Mouse (Mus musculus): ENCODE measurements around the gene Atrnl1. TPM values are rescaled to one million over a fixed set of nuclear protein-coding genes. Genes with fewer than 3 reads are reported as not detected.
A peak's percentile ranks its signal among the peaks of the same experiment; 100 is the strongest.

The Atrnl1 gene
- polyA plus RNA-seq, 1 experiment from 2014 or later = 5.2 TPM

DNA sequence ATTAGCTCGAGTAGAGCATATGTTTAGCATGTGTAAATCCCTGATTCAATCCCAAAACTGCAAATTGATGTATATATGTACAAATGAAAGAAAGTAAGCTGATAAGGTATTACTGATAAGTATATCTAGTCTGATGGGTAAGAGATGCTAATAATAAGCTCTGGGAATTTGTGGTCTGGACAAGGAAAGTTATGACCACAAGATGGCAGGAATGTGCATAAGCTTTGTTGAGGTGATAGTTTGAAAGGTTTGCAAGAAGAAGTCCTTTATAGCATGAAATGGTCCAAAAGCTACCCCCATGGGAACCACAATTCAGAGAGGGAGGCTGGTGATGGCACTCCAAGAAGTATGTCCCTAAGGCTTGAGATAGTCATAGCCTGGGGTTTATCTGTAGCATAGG, 289.2 kb downstream of the Atrnl1 start:
- no peak overlapping the region for H3K4me3 ChIP-seq (ENCODE audit: low read depth, low read length)
- 82% methylated on average over 1 of the region's 1 CpGs for WGBS
- no peaks in the 10 kb centered on the region for H3K4me1 ChIP-seq (ENCODE audit: control insufficient read depth, insufficient read depth, low read length)
- H3K4me2 ChIP-seq (ENCODE audit: low read depth, severe bottlenecking) = no peak overlapping the region
- DNase-seq (ENCODE audit: low spot score) (no peak), ATAC-seq (ENCODE audit: insufficient number of reproducible peaks, low FRiP score, low TSS enrichment, low read depth) (no peak)
- H3K9ac ChIP-seq (ENCODE audit: low read length) = no peak overlapping the region
- no peaks in the 10 kb centered on the region for H3K9me3 ChIP-seq (ENCODE audit: control insufficient read depth, low read length)
- H3K27me3 ChIP-seq (ENCODE audit: control insufficient read depth, insufficient read depth, low read length) = no peaks in the 10 kb centered on the region
- H3K27ac ChIP-seq (replicated peaks; ENCODE audit: low read depth, low read length) = no peak overlapping the region
- no peaks in the 10 kb centered on the region for H3K36me3 ChIP-seq (ENCODE audit: control insufficient read depth, insufficient read depth, low read length)

DNA sequence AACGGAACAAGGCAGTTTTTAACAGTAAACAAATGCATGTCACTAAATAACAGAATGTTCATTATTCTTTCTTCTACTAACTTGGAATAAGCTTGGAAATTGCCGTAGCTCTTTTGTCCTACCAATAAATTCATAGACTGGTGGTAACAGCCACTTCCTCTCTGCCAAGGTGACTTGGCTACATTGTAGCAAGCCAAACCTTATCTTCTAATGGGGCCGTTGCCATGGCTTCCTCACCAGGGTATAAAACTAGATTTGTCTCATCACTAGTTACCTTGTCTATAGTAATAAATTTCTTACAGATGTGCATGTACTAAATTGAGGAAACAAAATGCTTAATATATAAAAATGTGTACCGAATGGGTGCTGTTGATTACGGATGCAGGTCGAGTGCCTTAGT, 298.6 kb downstream of the Atrnl1 start:
- Histone ChIP-seq H3K27ac (replicated peaks; ENCODE audit: low read depth, low read length) (no peak overlapping the region), H3K27me3 (ENCODE audit: control insufficient read depth, insufficient read depth, low read length) (no peaks in the 10 kb centered on the region), H3K4me1 (ENCODE audit: control insufficient read depth, insufficient read depth, low read length) (no peaks in the 10 kb centered on the region), H3K36me3 (ENCODE audit: control insufficient read depth, insufficient read depth, low read length) (no peaks in the 10 kb centered on the region), H3K9me3 (ENCODE audit: control insufficient read depth, low read length) (no peaks in the 10 kb centered on the region), H3K4me2 (ENCODE audit: low read depth, severe bottlenecking) (no peak overlapping the region), H3K9ac (ENCODE audit: low read length) (no peak overlapping the region), H3K4me3 (ENCODE audit: low read depth, low read length) (no peak overlapping the region)
- ATAC-seq (ENCODE audit: insufficient number of reproducible peaks, low FRiP score, low TSS enrichment, low read depth) = no peak
- DNase-seq (ENCODE audit: low spot score) = no peak
- WGBS = 88% methylated on average over 6 of the region's 6 CpGs

DNA sequence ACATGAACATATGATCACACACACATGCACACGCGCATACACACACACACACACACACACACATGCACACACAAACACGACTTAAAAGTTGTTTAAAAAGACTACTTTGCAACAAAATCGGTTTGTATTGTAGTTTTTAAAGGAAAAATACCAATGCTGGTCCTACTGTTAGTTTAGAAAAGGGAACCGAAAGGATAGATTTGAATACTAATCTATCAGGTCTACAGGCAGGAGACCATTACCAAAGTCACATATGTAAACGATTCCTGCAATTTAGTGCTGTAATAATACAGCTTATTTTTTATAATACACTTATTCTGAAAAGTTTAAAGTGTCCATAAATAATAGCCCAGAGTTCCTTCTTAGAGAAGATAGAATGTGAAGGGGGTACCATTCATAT, 299.8 kb downstream of the Atrnl1 start:
- Histone ChIP-seq H3K4me2 (ENCODE audit: low read depth, severe bottlenecking) (no peak overlapping the region), H3K9me3 (ENCODE audit: control insufficient read depth, low read length) (no peaks in the 10 kb centered on the region), H3K36me3 (ENCODE audit: control insufficient read depth, insufficient read depth, low read length) (no peaks in the 10 kb centered on the region), H3K4me3 (ENCODE audit: low read depth, low read length) (no peak overlapping the region), H3K4me1 (ENCODE audit: control insufficient read depth, insufficient read depth, low read length) (no peaks in the 10 kb centered on the region), H3K27me3 (ENCODE audit: control insufficient read depth, insufficient read depth, low read length) (no peaks in the 10 kb centered on the region), H3K9ac (ENCODE audit: low read length) (no peak overlapping the region), H3K27ac (replicated peaks; ENCODE audit: low read depth, low read length) (no peak overlapping the region)
- DNase-seq (ENCODE audit: low spot score) = no peak
- no peak for ATAC-seq (ENCODE audit: insufficient number of reproducible peaks, low FRiP score, low TSS enrichment, low read depth)
- WGBS = 93% methylated on average over 6 of the region's 6 CpGs

DNA sequence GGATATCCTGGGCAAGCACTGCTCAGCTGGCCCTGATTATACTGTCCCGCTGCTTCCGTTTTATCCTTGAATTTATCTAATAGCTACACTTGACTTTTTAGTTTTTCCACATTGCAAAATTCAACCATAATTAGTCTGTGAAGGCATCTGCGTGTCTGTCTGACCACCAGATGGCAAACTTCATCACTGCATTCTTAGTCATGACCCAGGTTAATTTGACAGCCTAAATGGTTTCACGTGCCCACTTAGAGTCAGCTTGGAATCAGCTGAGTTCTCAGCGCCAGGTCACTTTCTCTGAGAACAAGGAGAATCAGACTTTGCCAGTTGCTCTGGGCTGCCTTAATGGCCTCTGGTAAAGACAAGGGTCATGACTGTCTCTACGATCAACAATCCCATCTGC, 305.5 kb downstream of the Atrnl1 start:
- DNase-seq (ENCODE audit: low spot score) (no peak), ATAC-seq (ENCODE audit: insufficient number of reproducible peaks, low FRiP score, low TSS enrichment, low read depth) (no peak)
- WGBS = 56% methylated on average over 6 of the region's 6 CpGs
- Histone ChIP-seq H3K4me3 (ENCODE audit: low read depth, low read length) (no peak overlapping the region), H3K36me3 (ENCODE audit: control insufficient read depth, insufficient read depth, low read length) (no peaks in the 10 kb centered on the region), H3K27me3 (ENCODE audit: control insufficient read depth, insufficient read depth, low read length) (no peaks in the 10 kb centered on the region), H3K9ac (ENCODE audit: low read length) (no peak overlapping the region), H3K9me3 (ENCODE audit: control insufficient read depth, low read length) (no peaks in the 10 kb centered on the region), H3K27ac (replicated peaks; ENCODE audit: low read depth, low read length) (no peak overlapping the region), H3K4me1 (ENCODE audit: control insufficient read depth, insufficient read depth, low read length) (no peaks in the 10 kb centered on the region), H3K4me2 (ENCODE audit: low read depth, severe bottlenecking) (no peak overlapping the region)

DNA sequence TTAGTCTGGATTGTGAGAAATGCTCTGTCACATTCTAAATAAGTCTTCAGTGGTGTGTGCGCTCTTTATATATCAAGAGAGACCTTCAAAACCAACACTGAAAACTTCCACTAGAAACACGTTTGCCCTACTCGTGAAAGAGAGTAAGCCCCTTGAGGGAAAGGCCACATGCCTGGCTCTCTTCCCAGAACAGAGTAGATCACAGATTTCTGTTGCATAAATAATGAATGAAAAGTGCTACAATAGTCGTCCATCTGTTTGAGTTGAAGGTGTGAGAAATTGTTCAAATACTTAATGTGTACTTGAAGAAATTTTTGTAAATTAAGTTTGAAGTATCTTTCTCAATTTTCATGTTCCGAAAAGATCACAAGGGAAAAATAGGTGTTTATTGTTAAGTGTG, 312.2 kb downstream of the Atrnl1 start:
- 85% methylated on average over 5 of the region's 5 CpGs for WGBS
- H3K27me3 ChIP-seq (ENCODE audit: control insufficient read depth, insufficient read depth, low read length) = no peaks in the 10 kb centered on the region
- H3K9me3 ChIP-seq (ENCODE audit: control insufficient read depth, low read length) = no peaks in the 10 kb centered on the region
- H3K4me1 ChIP-seq (ENCODE audit: control insufficient read depth, insufficient read depth, low read length) = no peaks in the 10 kb centered on the region
- no peak for ATAC-seq (ENCODE audit: insufficient number of reproducible peaks, low FRiP score, low TSS enrichment, low read depth)
- H3K27ac ChIP-seq (replicated peaks; ENCODE audit: low read depth, low read length) = no peak overlapping the region
- no peak overlapping the region for H3K4me3 ChIP-seq (ENCODE audit: low read depth, low read length)
- H3K4me2 ChIP-seq (ENCODE audit: low read depth, severe bottlenecking) = no peak overlapping the region
- no peaks in the 10 kb centered on the region for H3K36me3 ChIP-seq (ENCODE audit: control insufficient read depth, insufficient read depth, low read length)
- H3K9ac ChIP-seq (ENCODE audit: low read length) = no peak overlapping the region
- no peak for DNase-seq (ENCODE audit: low spot score)

DNA sequence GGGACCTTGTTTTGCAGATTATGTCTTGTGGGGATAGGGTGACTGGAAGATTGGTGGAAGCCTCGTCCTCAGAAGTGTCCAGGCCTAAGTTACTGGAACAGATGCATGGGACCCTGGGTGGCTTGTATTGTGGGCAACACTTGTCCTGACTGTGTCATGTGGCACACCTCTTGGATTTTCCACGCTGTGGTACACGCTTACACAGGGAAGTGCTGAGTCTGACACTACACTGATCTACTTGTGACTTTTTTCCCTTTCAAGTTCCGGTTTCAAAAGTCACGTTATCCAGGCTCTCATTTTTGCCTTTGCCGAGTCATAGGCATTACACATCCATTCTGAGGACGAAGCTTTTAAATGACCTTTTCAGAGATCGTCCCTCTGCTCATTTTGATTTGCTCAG, 314.0 kb downstream of the Atrnl1 start:
- ATAC-seq (ENCODE audit: insufficient number of reproducible peaks, low FRiP score, low TSS enrichment, low read depth) = no peak
- Histone ChIP-seq H3K4me3 (ENCODE audit: low read depth, low read length) (no peak overlapping the region), H3K27me3 (ENCODE audit: control insufficient read depth, insufficient read depth, low read length) (no peaks in the 10 kb centered on the region), H3K9me3 (ENCODE audit: control insufficient read depth, low read length) (no peaks in the 10 kb centered on the region), H3K9ac (ENCODE audit: low read length) (no peak overlapping the region), H3K4me1 (ENCODE audit: control insufficient read depth, insufficient read depth, low read length) (no peaks in the 10 kb centered on the region), H3K27ac (replicated peaks; ENCODE audit: low read depth, low read length) (no peak overlapping the region), H3K4me2 (ENCODE audit: low read depth, severe bottlenecking) (no peak overlapping the region), H3K36me3 (ENCODE audit: control insufficient read depth, insufficient read depth, low read length) (no peaks in the 10 kb centered on the region)
- DNase-seq (ENCODE audit: low spot score) = no peak
- 62% methylated on average over 8 of the region's 8 CpGs for WGBS

DNA sequence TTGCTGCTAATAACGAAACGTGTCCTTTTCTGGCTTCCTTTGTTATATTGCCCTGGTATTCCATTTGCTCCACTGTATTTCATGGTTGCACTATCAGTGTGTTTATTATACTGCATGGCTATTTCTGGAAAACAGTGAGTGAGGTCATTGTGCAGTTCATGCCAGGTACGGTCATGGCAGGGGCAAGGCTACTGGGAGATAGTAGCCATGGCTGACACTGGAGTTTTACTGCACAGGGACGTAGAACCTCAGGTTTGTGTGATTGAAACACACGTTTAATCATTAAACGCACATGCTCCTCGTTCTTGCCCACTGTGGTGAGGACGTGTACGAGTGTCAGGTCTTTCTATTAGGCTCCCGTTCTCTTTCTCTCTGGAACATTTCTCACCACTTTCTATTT, 314.8 kb downstream of the Atrnl1 start:
- no peak overlapping the region for H3K4me3 ChIP-seq (ENCODE audit: low read depth, low read length)
- no peaks in the 10 kb centered on the region for H3K36me3 ChIP-seq (ENCODE audit: control insufficient read depth, insufficient read depth, low read length)
- no peaks in the 10 kb centered on the region for H3K9me3 ChIP-seq (ENCODE audit: control insufficient read depth, low read length)
- H3K4me2 ChIP-seq (ENCODE audit: low read depth, severe bottlenecking) = no peak overlapping the region
- H3K4me1 ChIP-seq (ENCODE audit: control insufficient read depth, insufficient read depth, low read length) = no peaks in the 10 kb centered on the region
- no peak for ATAC-seq (ENCODE audit: insufficient number of reproducible peaks, low FRiP score, low TSS enrichment, low read depth)
- DNase-seq (ENCODE audit: low spot score) = no peak
- no peak overlapping the region for H3K27ac ChIP-seq (replicated peaks; ENCODE audit: low read depth, low read length)
- H3K27me3 ChIP-seq (ENCODE audit: control insufficient read depth, insufficient read depth, low read length) = no peaks in the 10 kb centered on the region
- no peak overlapping the region for H3K9ac ChIP-seq (ENCODE audit: low read length)
- 86% methylated on average over 10 of the region's 10 CpGs for WGBS

DNA sequence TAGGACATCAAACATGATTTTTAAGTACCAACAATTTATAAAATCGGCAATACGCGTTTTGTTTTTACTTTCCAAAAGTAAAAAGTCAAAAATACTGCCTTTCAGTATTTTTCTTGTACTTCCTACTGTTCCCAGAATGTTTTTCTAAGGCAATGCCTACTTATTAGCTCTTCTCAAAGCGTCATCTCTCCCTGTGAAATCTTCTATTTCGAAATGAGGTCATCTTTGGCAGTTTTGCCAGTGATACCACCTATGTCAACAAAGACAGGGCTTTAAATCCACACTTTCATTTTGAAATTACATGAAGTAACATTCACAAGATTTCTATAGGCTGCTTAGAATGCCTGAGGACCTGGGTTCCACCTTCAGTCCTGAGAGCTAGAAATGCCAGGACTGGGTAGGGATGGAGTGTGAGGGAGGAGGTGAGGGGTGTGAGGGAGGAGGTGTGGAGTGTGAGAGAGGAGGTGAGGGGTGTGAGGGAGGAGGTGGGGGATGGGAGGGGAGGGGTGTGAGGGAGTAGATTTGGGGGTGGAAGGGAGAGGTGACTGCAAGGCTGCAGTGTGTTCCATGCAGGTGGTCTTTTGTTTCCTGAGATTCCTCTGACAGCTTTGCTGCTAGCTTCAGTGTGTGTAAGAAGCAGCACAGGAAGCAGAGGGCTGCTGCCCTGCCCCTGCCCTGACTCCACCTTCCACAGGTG, 315.5 kb downstream of the Atrnl1 start:
- Histone ChIP-seq H3K4me1 (ENCODE audit: control insufficient read depth, insufficient read depth, low read length) (no peaks in the 10 kb centered on the region), H3K4me2 (ENCODE audit: low read depth, severe bottlenecking) (no peak overlapping the region), H3K9me3 (ENCODE audit: control insufficient read depth, low read length) (no peaks in the 10 kb centered on the region), H3K9ac (ENCODE audit: low read length) (no peak overlapping the region), H3K4me3 (ENCODE audit: low read depth, low read length) (no peak overlapping the region), H3K27ac (replicated peaks; ENCODE audit: low read depth, low read length) (no peak overlapping the region), H3K36me3 (ENCODE audit: control insufficient read depth, insufficient read depth, low read length) (no peaks in the 10 kb centered on the region), H3K27me3 (ENCODE audit: control insufficient read depth, insufficient read depth, low read length) (no peaks in the 10 kb centered on the region)
- ATAC-seq (ENCODE audit: insufficient number of reproducible peaks, low FRiP score, low TSS enrichment, low read depth) = peak; percentile 93
- 94% methylated on average over 5 of the region's 5 CpGs for WGBS
- DNase-seq (ENCODE audit: low spot score) = no peak

DNA sequence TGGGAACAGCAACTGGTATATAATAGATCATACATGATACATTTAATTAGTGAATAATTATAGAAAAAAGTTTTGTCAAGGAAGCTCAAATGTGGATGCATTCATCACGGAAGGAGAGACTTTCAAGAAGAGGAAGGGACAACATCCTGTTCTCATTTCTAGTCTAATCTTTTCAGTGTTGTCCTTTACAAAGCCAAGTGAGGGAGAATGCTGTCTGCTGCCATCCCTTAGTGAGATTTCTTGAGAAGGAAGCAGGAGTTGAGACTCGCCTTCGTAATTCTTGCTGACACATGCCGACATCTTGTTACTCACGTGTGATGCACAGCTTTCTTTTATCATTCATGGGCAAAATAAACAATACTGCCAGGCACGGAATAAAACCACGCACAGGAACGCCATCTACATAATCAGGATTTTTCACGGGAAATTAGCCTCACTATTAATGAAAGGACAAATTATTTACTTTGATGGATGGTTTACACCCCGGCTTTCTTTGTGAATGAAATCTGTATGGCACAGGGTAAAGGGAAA, 316.2 kb downstream of the Atrnl1 start:
- 63% methylated on average over 10 of the region's 10 CpGs for WGBS
- Histone ChIP-seq H3K9me3 (ENCODE audit: control insufficient read depth, low read length) (no peaks in the 10 kb centered on the region), H3K9ac (ENCODE audit: low read length) (no peak overlapping the region), H3K27ac (replicated peaks; ENCODE audit: low read depth, low read length) (no peak overlapping the region), H3K4me2 (ENCODE audit: low read depth, severe bottlenecking) (no peak overlapping the region), H3K4me3 (ENCODE audit: low read depth, low read length) (no peak overlapping the region), H3K4me1 (ENCODE audit: control insufficient read depth, insufficient read depth, low read length) (no peaks in the 10 kb centered on the region), H3K27me3 (ENCODE audit: control insufficient read depth, insufficient read depth, low read length) (no peaks in the 10 kb centered on the region), H3K36me3 (ENCODE audit: control insufficient read depth, insufficient read depth, low read length) (no peaks in the 10 kb centered on the region)
- DNase-seq (ENCODE audit: low spot score) = no peak
- ATAC-seq (ENCODE audit: insufficient number of reproducible peaks, low FRiP score, low TSS enrichment, low read depth) = no peak

Measured in limb, embryonic 11.5 days (tissue).